In genomic region chr12:105025947-105026586, GRCm38 (mm10) we compare ENCODE assay signal across 11 mouse cellular contexts. TPM values are rescaled to one million over a fixed set of nuclear protein-coding genes. Genes with fewer than 3 reads are reported as not detected.
A peak's percentile ranks its signal among the peaks of the same experiment; 100 is the strongest.
DNase-seq lines count a peak whose midpoint lies in the region; ATAC-seq and TF ChIP-seq lines count a peak whose summit lies in the region.
"Had no signal": no experiment of that assay in that cellular context is flagged by ENCODE, and none has a peak within 500 bp of the region (broad histone marks: within the 10 kb centered on the region; RNA-seq: fewer than 3 reads in every experiment).

No protein-coding gene starts in this region.

- peaks cover 15% of the 10 kb centered on the region for H3K9me3 ChIP-seq in liver, embryonic 13.5 days (replicated peaks)
- no peaks in the 10 kb centered on the region for H3K9me3 ChIP-seq in hindbrain, postnatal 0 days (ENCODE audit: low read length)
- H3K9me3 ChIP-seq: forebrain, embryonic 15.5 days; limb, embryonic 15.5 days had no signal

- DNase-seq in 3134 (ENCODE audit: extremely low read depth, insufficient read length, low spot score) (peak; percentile 72), 3T3-L1 (ENCODE audit: low read depth, low spot score) (peak; percentile 83)
- peak; percentile 70 for DNase-seq in liver, embryonic 13.5 days
- DNase-seq in adrenal gland, postnatal 36 days = no peak
- no peak for DNase-seq in ovary, postnatal 36 days (ENCODE audit: low spot score)
- DNase-seq in hindbrain, postnatal 0 days (ENCODE audit: low spot score) = no peak

- peak; percentile 52 for ATAC-seq in liver, embryonic 13.5 days (ENCODE audit: low read depth)
- no peak for ATAC-seq in hindbrain, postnatal 0 days

- no peak overlapping the region for H3K4me3 ChIP-seq in bone marrow, adult 2 months (replicated peaks; ENCODE audit: control insufficient read depth, low read depth, low read length)
- peak overlapping the region; percentile 32 for H3K4me3 ChIP-seq in liver, embryonic 13.5 days (replicated peaks)
- no peak overlapping the region for H3K4me3 ChIP-seq in hindbrain, postnatal 0 days (ENCODE audit: low read length)
- H3K4me3 ChIP-seq: forebrain, embryonic 15.5 days; left cerebral cortex, adult 2 months; limb, embryonic 15.5 days; neural tube, embryonic 15.5 days had no signal

- 59% methylated on average over 10 of the region's 10 CpGs for WGBS in bone marrow, adult 2 months
- 10% methylated on average over 10 of the region's 10 CpGs for WGBS in liver, embryonic 13.5 days (ENCODE audit: insufficient replicate concordance)
- 44% methylated on average over 10 of the region's 10 CpGs for WGBS in hindbrain, postnatal 0 days

- peak; percentile 18; the same call in 1 of the 2 replicates for TF ChIP-seq CTCF in bone marrow, adult 2 months (IDR thresholded peaks at IDR 0.05; ENCODE audit: control insufficient read depth, insufficient read depth, low read length)
- no peak for TF ChIP-seq CTCF in hindbrain, postnatal 0 days (IDR thresholded peaks at IDR 0.05; ENCODE audit: low read depth)

- no peaks in the 10 kb centered on the region for H3K27me3 ChIP-seq in liver, embryonic 13.5 days
- no peaks in the 10 kb centered on the region for H3K27me3 ChIP-seq in hindbrain, postnatal 0 days (ENCODE audit: insufficient read depth, low read length)
- H3K27me3 ChIP-seq: forebrain, embryonic 15.5 days; limb, embryonic 15.5 days; neural tube, embryonic 15.5 days had no signal

- peak overlapping the region; percentile 38 for H3K27ac ChIP-seq in bone marrow, adult 2 months (ENCODE audit: control insufficient read depth, insufficient read depth, low read depth, low read length, poor library complexity)
- H3K27ac ChIP-seq in liver, embryonic 13.5 days = peak overlapping the region; percentile 99
- no peak overlapping the region for H3K27ac ChIP-seq in hindbrain, postnatal 0 days
- H3K27ac ChIP-seq: forebrain, embryonic 15.5 days; left cerebral cortex, adult 2 months; limb, embryonic 15.5 days; neural tube, embryonic 15.5 days had no signal

- peaks cover 8% of the 10 kb centered on the region for H3K4me1 ChIP-seq in bone marrow, adult 2 months (ENCODE audit: control insufficient read depth, insufficient read depth, low read length)
- H3K4me1 ChIP-seq in liver, embryonic 13.5 days (replicated peaks) = peaks cover 83% of the 10 kb centered on the region
- H3K4me1 ChIP-seq in hindbrain, postnatal 0 days (ENCODE audit: insufficient read depth, low read length) = no peaks in the 10 kb centered on the region; the same call in 1 of the 2 replicates

- peaks cover 36% of the 10 kb centered on the region for H3K36me3 ChIP-seq in liver, embryonic 13.5 days
- peaks cover 16% of the 10 kb centered on the region for H3K36me3 ChIP-seq in hindbrain, postnatal 0 days (ENCODE audit: insufficient read depth, low read length)

- no peak for TF ChIP-seq POLR2A in bone marrow, adult 2 months (IDR thresholded peaks at IDR 0.05; ENCODE audit: borderline replicate concordance, control insufficient read depth, low read depth, low read length)

- H3K4me2 ChIP-seq in liver, embryonic 13.5 days = peak overlapping the region; percentile 64
- H3K4me2 ChIP-seq in hindbrain, postnatal 0 days (ENCODE audit: low read depth, low read length) = no peak overlapping the region
- H3K4me2 ChIP-seq: forebrain, embryonic 15.5 days; limb, embryonic 15.5 days; neural tube, embryonic 15.5 days had no signal

- H3K9ac ChIP-seq in liver, embryonic 13.5 days = peak overlapping the region; percentile 72
- H3K9ac ChIP-seq in hindbrain, postnatal 0 days (replicated peaks; ENCODE audit: low read length) = no peak overlapping the region
- H3K9ac ChIP-seq: forebrain, embryonic 15.5 days; limb, embryonic 15.5 days; neural tube, embryonic 15.5 days had no signal

RNA-seq across cellular contexts. Expression of gene Glrx5, which starts 6.4 kb away (rescaled TPM):
- 274 and 493 TPM in 2 replicates for polyA plus RNA-seq in bone marrow, adult 2 months (2011; ENCODE audit: insufficient read depth, insufficient read length, low replicate concordance, missing spikeins)
- polyA plus RNA-seq in liver, embryonic 13.5 days (2015; fragmentation: Nextera tagmentation; extraction: Ambion mirVana) = 591 and 653 TPM in 2 replicates
- total RNA-seq in adrenal gland, postnatal 36 days (2021) = 100 to 1,000 TPM; 159 to 254 TPM
- total RNA-seq in hindbrain, postnatal 0 days (2014; rRNA removed) = 28.6 and 43.1 TPM in 2 replicates
- polyA plus RNA-seq in hindbrain, postnatal 0 days (2015; fragmentation: Nextera tagmentation; extraction: Ambion mirVana) = 195 and 199 TPM in 2 replicates

RNA-seq across cellular contexts. Expression of gene Syne3, which starts 16.5 kb away (rescaled TPM):
- 9.0 and 11.1 TPM in 2 replicates for polyA plus RNA-seq in bone marrow, adult 2 months (2011; ENCODE audit: insufficient read depth, insufficient read length, low replicate concordance, missing spikeins)
- polyA plus RNA-seq in liver, embryonic 13.5 days (2015; fragmentation: Nextera tagmentation; extraction: Ambion mirVana) = 2.0 TPM in 2 replicates
- 10 to 100 TPM; 16.5 to 18.2 TPM for total RNA-seq in adrenal gland, postnatal 36 days (2021)
- 1.4 TPM in 2 replicates for total RNA-seq in hindbrain, postnatal 0 days (2014; rRNA removed)
- polyA plus RNA-seq in hindbrain, postnatal 0 days (2015; fragmentation: Nextera tagmentation; extraction: Ambion mirVana) = 0.66 and 0.98 TPM in 2 replicates

Comparison
In these comparisons a context has a peak if more than half of its experiments do, and no peak if none do; other contexts are left out.
1. DNase-seq: peak in 3134 (single experiment), 3T3-L1 (single experiment) and liver, embryonic 13.5 days (single experiment); none in adrenal gland, postnatal 36 days (0 of 2), ovary, postnatal 36 days (single experiment) and hindbrain, postnatal 0 days (single experiment).